Mouse (Mus musculus): Measurements from ENCODE around the gene Zfp423.

- TF ChIP-seq CTCF (IDR thresholded peaks at IDR 0.05; ENCODE audit: borderline replicate concordance, control insufficient read depth, extremely low read depth, insufficient read depth, low read length, poor library complexity) (no peak), POLR2A (IDR thresholded peaks at IDR 0.05; ENCODE audit: control insufficient read depth, extremely low read depth, insufficient read depth, low read length, poor library complexity) (no peak)
Observed at GRCm38 (mm10) chr8:87881088-87881487, 78.3 kb downstream of the Zfp423 start.
